Mouse (Mus musculus): ENCODE data around the gene Nacc1. TPM values are rescaled to one million over a fixed set of nuclear protein-coding genes. Genes with fewer than 3 reads are reported as not detected.
"Not testable (repeated sequence)": the region's sequence is repeated elsewhere in the genome, so short reads cannot be mapped to it uniquely, and the experiment has no call there.

The Nacc1 gene
- polyA plus RNA-seq, 1 experiment from 2014 or later, result 10.7 TPM

- H3K9me3 ChIP-seq (replicated peaks), result no peaks in the 10 kb centered on the region
- no peak overlapping the region for H3K27ac ChIP-seq
- H3K27me3 ChIP-seq, result no peaks in the 10 kb centered on the region
- peaks cover under 1% of the 10 kb centered on the region; the same call in 1 of the 2 replicates for H3K4me1 ChIP-seq (replicated peaks)
- H3K36me3 ChIP-seq, result peaks cover 39% of the 10 kb centered on the region
- 82% methylated on average over 5 of the region's 5 CpGs for WGBS
- no peak overlapping the region for H3K4me3 ChIP-seq
- no peak for ATAC-seq (replicated peaks; ENCODE audit: insufficient number of reproducible peaks, insufficient read depth, low FRiP score, low read depth)
- no peak overlapping the region for H3K4me2 ChIP-seq
- H3K9ac ChIP-seq, result no peak overlapping the region
These were observed 10.4 kb downstream of the Nacc1 start for GRCm38 (mm10) chr8:84677305-84677704.

DNA sequence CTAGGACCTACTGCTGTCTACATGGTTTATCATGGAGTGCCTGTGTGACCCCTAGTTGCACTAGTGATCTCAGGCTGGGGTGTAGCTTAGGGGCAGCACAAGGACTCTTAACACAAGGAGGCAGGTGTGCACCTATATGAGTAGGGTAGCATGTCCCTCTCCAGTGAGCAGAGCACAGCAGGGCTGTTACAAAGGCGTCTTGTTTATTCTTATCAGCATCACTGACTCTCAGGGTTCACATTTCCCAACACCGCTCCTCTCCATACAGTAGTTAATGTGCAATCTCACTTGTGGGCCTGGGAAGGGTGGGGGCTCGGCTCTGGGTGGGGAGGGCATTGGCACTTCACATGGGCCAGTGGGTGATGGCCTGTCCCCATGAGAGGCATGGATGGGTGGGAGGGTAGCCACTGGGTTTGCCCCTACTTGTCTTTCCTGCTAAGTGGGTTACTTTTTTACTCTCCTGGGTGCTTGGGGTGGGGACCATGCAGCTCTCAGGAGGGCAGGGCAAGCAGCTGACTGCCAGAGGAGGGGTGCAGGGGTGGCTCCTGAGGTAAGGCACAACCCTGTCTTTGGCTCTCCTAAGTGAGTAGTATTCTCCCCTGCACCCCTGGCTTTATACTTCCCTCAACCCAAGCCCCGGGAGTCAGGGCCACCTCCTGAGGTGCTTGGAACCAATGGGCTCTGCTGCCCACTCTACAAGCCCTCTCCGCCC lies 17.2 kb downstream of the Nacc1 start:
- H3K9me3 ChIP-seq (replicated peaks); ATAC-seq (replicated peaks; ENCODE audit: insufficient number of reproducible peaks, insufficient read depth, low FRiP score, low read depth); H3K27ac ChIP-seq: not testable (repeated sequence)

GRCm38 (mm10) chr8:84668731-84669485 lies 18.8 kb downstream of the Nacc1 start:
- peaks cover 16% of the 10 kb centered on the region for H3K36me3 ChIP-seq

More for the DNA sequence above, 17.2 kb downstream of the Nacc1 start:
- 74% methylated on average over 5 of the region's 5 CpGs for WGBS
- H3K27me3 ChIP-seq; H3K9ac ChIP-seq; H3K4me1 ChIP-seq (replicated peaks); H3K4me2 ChIP-seq; H3K4me3 ChIP-seq: not testable (repeated sequence)
- H3K36me3 ChIP-seq, result peaks cover 30% of the 10 kb centered on the region

DNA sequence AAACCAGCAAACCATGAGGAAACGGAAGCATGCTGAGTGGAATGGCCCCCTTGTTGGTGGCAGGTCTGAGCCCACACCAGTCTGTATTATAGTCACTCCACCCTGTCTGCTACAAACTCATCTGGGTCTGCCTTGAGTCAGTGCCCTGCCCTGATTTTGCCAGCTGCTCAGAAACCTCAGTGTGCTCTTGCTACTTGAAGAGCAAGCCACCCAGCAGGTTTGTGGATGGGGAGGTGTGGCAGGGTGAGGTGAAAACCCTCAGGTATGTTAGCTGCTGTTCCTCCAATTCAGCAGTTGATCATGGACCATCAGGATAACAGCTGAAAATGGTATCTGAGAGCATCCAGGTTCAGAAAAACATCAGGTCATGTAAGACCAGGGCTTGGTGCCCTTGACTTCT lies 19.6 kb downstream of the Nacc1 start:
- H3K4me3 ChIP-seq, result no peak overlapping the region
- no peak overlapping the region for H3K27ac ChIP-seq
- WGBS, result 43% methylated on average over 1 of the region's 1 CpGs
- H3K36me3 ChIP-seq, result peaks cover 10% of the 10 kb centered on the region
- H3K27me3 ChIP-seq, result no peaks in the 10 kb centered on the region
- ATAC-seq (replicated peaks; ENCODE audit: insufficient number of reproducible peaks, insufficient read depth, low FRiP score, low read depth), result no peak
- H3K4me2 ChIP-seq, result no peak overlapping the region
- no peak overlapping the region for H3K9ac ChIP-seq
- H3K4me1 ChIP-seq (replicated peaks), result peaks cover 15% of the 10 kb centered on the region
- H3K9me3 ChIP-seq (replicated peaks), result no peaks in the 10 kb centered on the region

More at GRCm38 (mm10) chr8:84668731-84669485, 18.8 kb downstream of the Nacc1 start:
- Histone ChIP-seq H3K27me3 (no peaks in the 10 kb centered on the region), H3K4me3 (no peak overlapping the region), H3K4me1 (replicated peaks) (peaks cover 11% of the 10 kb centered on the region; the same call in 1 of the 2 replicates), H3K27ac (no peak overlapping the region), H3K9ac (no peak overlapping the region), H3K9me3 (replicated peaks) (no peaks in the 10 kb centered on the region), H3K4me2 (no peak overlapping the region)
- WGBS, result 77% methylated on average over 6 of the region's 6 CpGs
- no peak for ATAC-seq (replicated peaks; ENCODE audit: insufficient number of reproducible peaks, insufficient read depth, low FRiP score, low read depth)

- Histone ChIP-seq H3K9me3 (replicated peaks) (no peaks in the 10 kb centered on the region), H3K4me2 (peak overlapping the region; percentile 72), H3K27me3 (no peaks in the 10 kb centered on the region), H3K4me3 (peak overlapping the region; percentile 78), H3K27ac (peak overlapping the region; percentile 97), H3K36me3 (no peaks in the 10 kb centered on the region), H3K9ac (peak overlapping the region; percentile 70), H3K4me1 (replicated peaks) (peaks cover 21% of the 10 kb centered on the region)
- ATAC-seq (replicated peaks; ENCODE audit: insufficient number of reproducible peaks, insufficient read depth, low FRiP score, low read depth), result no peak
- WGBS, result under 1% methylated on average over 14 of the region's 14 CpGs
These were observed 22.2 kb downstream of the Nacc1 start for GRCm38 (mm10) chr8:84665385-84665893.

DNA sequence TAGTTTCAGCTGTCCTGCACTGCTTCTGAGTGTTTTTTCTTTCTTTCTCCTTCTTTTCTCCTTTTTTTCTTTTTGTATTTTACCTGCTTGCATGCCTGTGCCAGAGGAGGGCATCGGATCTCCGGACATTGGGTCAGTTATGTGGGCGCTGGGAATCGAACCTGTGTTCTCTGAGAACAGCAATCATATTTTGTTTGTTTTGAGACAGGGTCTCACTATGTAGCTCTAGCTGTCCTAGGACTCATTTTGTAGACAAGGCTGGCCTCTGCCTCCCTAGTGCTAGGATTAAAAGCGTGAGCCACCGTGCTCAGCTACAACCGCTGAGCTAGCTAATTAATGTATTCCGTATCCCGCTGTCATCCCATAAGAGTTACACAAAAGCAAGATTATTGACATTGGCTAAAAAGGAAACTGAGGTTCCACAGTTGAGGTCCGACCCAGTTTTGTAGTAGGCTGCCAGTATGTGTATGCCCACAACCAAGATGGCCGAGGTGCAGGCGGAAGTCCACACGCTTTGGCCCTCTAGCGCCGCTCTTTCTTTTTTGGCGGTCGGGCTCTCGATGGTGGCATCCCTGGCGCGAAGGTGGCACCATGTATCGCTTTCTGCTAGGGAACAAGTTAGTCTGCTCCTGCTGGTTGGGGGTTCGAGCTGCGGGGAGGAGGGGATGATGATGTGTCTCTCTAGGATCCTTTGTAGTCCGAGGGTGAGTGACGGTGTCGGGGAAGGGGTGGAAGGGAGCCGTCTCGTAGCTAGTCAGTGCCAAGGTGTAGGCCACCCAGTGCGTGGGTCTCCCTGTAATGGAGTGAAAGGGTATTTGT lies 22.9 kb downstream of the Nacc1 start:
- WGBS, result under 1% methylated on average over 29 of the region's 29 CpGs
- peak overlapping the region; percentile 70 for H3K9ac ChIP-seq
- H3K4me1 ChIP-seq (replicated peaks), result peaks cover 27% of the 10 kb centered on the region
- no peaks in the 10 kb centered on the region for H3K36me3 ChIP-seq
- peak; percentile 37; the same call in 1 of the 2 replicates for ATAC-seq (replicated peaks; ENCODE audit: insufficient number of reproducible peaks, insufficient read depth, low FRiP score, low read depth)
- peak overlapping the region; percentile 97 for H3K27ac ChIP-seq
- H3K9me3 ChIP-seq (replicated peaks), result no peaks in the 10 kb centered on the region
- H3K4me2 ChIP-seq, result peak overlapping the region; percentile 72
- H3K27me3 ChIP-seq, result no peaks in the 10 kb centered on the region
- peak overlapping the region; percentile 78 for H3K4me3 ChIP-seq

- H3K9ac ChIP-seq, result peak overlapping the region; percentile 84
- H3K36me3 ChIP-seq, result no peaks in the 10 kb centered on the region
- 3% methylated on average over 43 of the region's 43 CpGs for WGBS
- peak; percentile 77 for ATAC-seq (replicated peaks; ENCODE audit: insufficient number of reproducible peaks, insufficient read depth, low FRiP score, low read depth)
- no peaks in the 10 kb centered on the region for H3K27me3 ChIP-seq
- H3K4me3 ChIP-seq, result peak overlapping the region; percentile 78
- H3K4me1 ChIP-seq (replicated peaks), result peaks cover 32% of the 10 kb centered on the region
- peak overlapping the region; percentile 72 for H3K4me2 ChIP-seq
- H3K9me3 ChIP-seq (replicated peaks), result no peaks in the 10 kb centered on the region
- peak overlapping the region; percentile 97 for H3K27ac ChIP-seq
These were observed 24.0 kb downstream of the Nacc1 start for GRCm38 (mm10) chr8:84663483-84664327.

DNA sequence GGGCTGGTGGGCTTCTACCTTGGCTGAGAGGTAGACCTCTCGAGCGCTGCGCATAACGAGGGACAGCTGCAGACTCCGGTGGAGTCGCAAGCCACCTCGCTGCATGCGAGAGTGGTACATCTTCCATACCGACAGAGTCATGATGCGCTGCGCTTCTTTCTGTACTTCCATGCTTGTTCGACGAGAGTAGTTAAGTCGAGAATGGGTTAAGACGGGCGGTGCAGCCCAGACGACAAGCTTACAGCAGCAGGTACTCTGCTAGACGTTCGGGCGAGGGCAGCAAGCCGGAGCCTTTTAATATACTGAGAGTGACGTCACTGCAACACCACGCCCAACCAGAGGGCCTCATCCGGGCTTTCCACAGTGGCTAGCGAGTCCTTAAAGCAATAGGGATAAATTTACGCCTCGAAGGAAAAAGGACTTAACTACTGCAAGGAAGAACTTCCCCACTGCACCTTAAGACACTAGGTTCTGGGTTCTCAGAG lies 25.0 kb downstream of the Nacc1 start, which contains the start of gene Ier2:
Gene Ier2, minus strand, starts transcription at position 272 of the 485 bp plus-strand sequence.
- Histone ChIP-seq H3K9me3 (replicated peaks) (no peaks in the 10 kb centered on the region), H3K27ac (peak within 1 kb of the TSS; percentile 97), H3K4me3 (peak within 1 kb of the TSS; percentile 78), H3K27me3 (no peaks in the 10 kb centered on the region), H3K9ac (peak within 1 kb of the TSS; percentile 84), H3K36me3 (no peaks in the 10 kb centered on the region), H3K4me2 (peak within 1 kb of the TSS; percentile 72), H3K4me1 (replicated peaks) (peaks cover 32% of the 10 kb centered on the region)
- peak; percentile 77 for ATAC-seq (replicated peaks; ENCODE audit: insufficient number of reproducible peaks, insufficient read depth, low FRiP score, low read depth)
- WGBS, result under 1% methylated on average over 27 of the region's 27 CpGs

GRCm38 (mm10) chr8:84661961-84662571 lies 25.6 kb downstream of the Nacc1 start:
- H3K4me2 ChIP-seq, result peak overlapping the region; percentile 72
- under 1% methylated on average over 61 of the region's 61 CpGs for WGBS
- H3K4me1 ChIP-seq (replicated peaks), result peaks cover 34% of the 10 kb centered on the region
- peak overlapping the region; percentile 84 for H3K9ac ChIP-seq
- H3K4me3 ChIP-seq, result peak overlapping the region; percentile 78
- peak; percentile 7 for ATAC-seq (replicated peaks; ENCODE audit: insufficient number of reproducible peaks, insufficient read depth, low FRiP score, low read depth)
- peak overlapping the region; percentile 97 for H3K27ac ChIP-seq
- no peaks in the 10 kb centered on the region for H3K9me3 ChIP-seq (replicated peaks)
- H3K27me3 ChIP-seq, result no peaks in the 10 kb centered on the region
- no peaks in the 10 kb centered on the region for H3K36me3 ChIP-seq

DNA sequence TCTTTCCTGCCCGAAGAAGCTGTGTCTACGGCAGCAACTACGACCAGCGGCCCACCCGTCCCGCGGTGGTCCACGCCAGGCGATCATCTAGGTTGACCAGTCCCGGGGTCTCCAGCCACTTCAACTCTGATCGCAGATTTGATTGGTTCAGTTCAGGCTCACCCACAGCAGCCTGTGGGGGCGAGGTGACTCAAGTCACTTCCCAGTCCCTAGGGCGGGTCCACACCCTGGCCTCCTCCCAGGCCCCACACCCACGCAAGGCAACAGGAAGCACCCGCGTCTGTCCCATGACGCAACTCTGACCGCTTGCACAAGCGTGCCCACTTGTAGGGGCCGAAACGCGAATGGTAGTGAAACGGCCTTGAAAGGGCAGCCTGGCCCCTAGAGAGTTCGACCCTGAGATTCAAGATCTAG lies 26.2 kb downstream of the Nacc1 start:
- Histone ChIP-seq H3K27ac (peak overlapping the region; percentile 97), H3K27me3 (no peaks in the 10 kb centered on the region), H3K4me1 (replicated peaks) (peaks cover 40% of the 10 kb centered on the region), H3K9ac (peak overlapping the region; percentile 84), H3K4me2 (peak overlapping the region; percentile 72), H3K9me3 (replicated peaks) (no peaks in the 10 kb centered on the region), H3K36me3 (no peaks in the 10 kb centered on the region), H3K4me3 (peak overlapping the region; percentile 78)
- under 1% methylated on average over 24 of the region's 24 CpGs for WGBS
- peak; percentile 32; the same call in 1 of the 2 replicates for ATAC-seq (replicated peaks; ENCODE audit: insufficient number of reproducible peaks, insufficient read depth, low FRiP score, low read depth)

All from heart, embryonic 15.5 days (tissue).